Mouse (Mus musculus) lung, postnatal 0 days (tissue): Measurements from ENCODE around the gene Cacna1a. TPM values are rescaled to one million over a fixed set of nuclear protein-coding genes. Genes with fewer than 3 reads are reported as not detected.

Experiments
- ATAC-seq: fragments of 200-750 bp; cut with Nextera tagmentation; 2 replicates; pipeline ENCODE4 v1.8.0; 2017; ENCODE audit warnings: moderate library complexity
- DNase-seq: peaks from one replicate; pipeline ENCODE4 v3.0.0-alpha.2; 2016; ENCODE audit warnings: low spot score
- H3K27ac ChIP-seq: fragments of 300-500 bp; sonication (generic); 2 replicates; pipeline ENCODE4 v1.5.1; 2014; ENCODE audit warnings: antibody characterized with exemption, mild to moderate bottlenecking, low read length, mixed read lengths
- H3K27me3 ChIP-seq: fragments of 300-500 bp; sonication (generic); replicated peaks from 2 replicates; pipeline ENCODE4 v1.6.1; 2014; ENCODE audit warnings: low read length, mixed read lengths; ENCODE audit not compliant: insufficient read depth
- H3K36me3 ChIP-seq: fragments of 300-500 bp; sonication (generic); 2 replicates; pipeline ENCODE4 v1.6.1; 2014; ENCODE audit warnings: low read length, mixed read lengths; ENCODE audit not compliant: insufficient read depth
- H3K4me1 ChIP-seq: fragments of 300-500 bp; sonication (generic); 2 replicates; pipeline ENCODE4 v1.6.1; 2014; ENCODE audit warnings: antibody characterized with exemption, low read depth, low read length, mixed read lengths; ENCODE audit not compliant: insufficient read depth
- H3K4me2 ChIP-seq: fragments of 300-500 bp; sonication (generic); replicated peaks from 2 replicates; pipeline ENCODE4 v1.6.1; 2014; ENCODE audit warnings: low read depth, mild to moderate bottlenecking, low read length, moderate library complexity, mixed read lengths
- H3K4me3 ChIP-seq: fragments of 300-500 bp; sonication (generic); 2 replicates; pipeline ENCODE4 v1.5.1; 2014; ENCODE audit warnings: low read depth, low read length
- H3K9ac ChIP-seq: fragments of 300-500 bp; sonication (generic); replicated peaks from 2 replicates; pipeline ENCODE4 v1.6.1; 2014; ENCODE audit warnings: low read depth, mild to moderate bottlenecking
- H3K9me3 ChIP-seq: fragments of 300-500 bp; sonication (generic); 2 replicates; pipeline ENCODE4 v1.6.1; 2016; ENCODE audit warnings: low read length, mixed read lengths
- CTCF ChIP-seq: IDR thresholded peaks from 2 replicates; pipeline ENCODE4 v1.5.1; 2016; ENCODE audit warnings: antibody characterized with exemption, mild to moderate bottlenecking
- EP300 ChIP-seq: IDR thresholded peaks from 2 replicates; pipeline ENCODE4 v1.6.1; 2016; ENCODE audit warnings: antibody characterized with exemption, mild to moderate bottlenecking, control low read depth
- WGBS: fragments of 180-500 bp; shearing (Covaris S2); extraction: QIAGEN DNeasy Blood & Tissue Kit; methylation state at CpG from one replicate; pipeline ENCODE4 v1.1.7; 2014; 5-methylcytosine and 5-hydroxymethylcytosine counted together
- polyA plus RNA-seq: library from polyadenylated mRNA; unstranded; fragments of >200 nt; fragmentation: Nextera tagmentation; extraction: Ambion mirVana; gene quantifications from 2 replicates; pipeline ENCODE4 v1.2.1, GENCODE M21; 2015

Gene Cacna1a
- polyA plus RNA-seq, 1 experiment from 2014 or later = 3.3 TPM

DNA sequence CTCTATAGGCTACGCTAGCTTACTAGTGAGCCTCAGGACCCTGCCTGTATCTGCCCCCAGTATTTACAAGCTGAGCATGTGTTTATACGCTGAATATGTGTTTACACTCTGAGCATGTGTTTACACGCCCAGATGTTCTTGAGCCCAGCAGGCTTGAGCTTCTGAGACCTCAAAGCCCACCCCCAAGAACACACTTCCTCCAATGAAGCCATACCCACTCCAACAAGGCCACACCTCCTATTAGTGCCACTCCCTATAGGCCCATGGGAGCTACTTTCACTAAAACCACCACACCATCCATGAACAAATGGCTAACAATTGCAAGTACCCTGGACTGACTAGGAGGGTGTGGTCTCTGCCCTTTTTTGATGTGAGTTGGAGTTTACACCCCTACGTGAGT lies 17.3 kb upstream of the Cacna1a start:
- 57% methylated on average over 4 of the region's 4 CpGs for WGBS
- Histone ChIP-seq H3K9ac (no peak overlapping the region), H3K9me3 (peaks cover 4% of the 10 kb centered on the region; the same call in 1 of the 2 replicates), H3K36me3 (no peaks in the 10 kb centered on the region), H3K27ac (no peak overlapping the region), H3K4me1 (no peaks in the 10 kb centered on the region), H3K27me3 (no peaks in the 10 kb centered on the region), H3K4me3 (no peak overlapping the region), H3K4me2 (no peak overlapping the region)
- TF ChIP-seq EP300 (no peak), CTCF (no peak)
- ATAC-seq = no peak
- no peak for DNase-seq

DNA sequence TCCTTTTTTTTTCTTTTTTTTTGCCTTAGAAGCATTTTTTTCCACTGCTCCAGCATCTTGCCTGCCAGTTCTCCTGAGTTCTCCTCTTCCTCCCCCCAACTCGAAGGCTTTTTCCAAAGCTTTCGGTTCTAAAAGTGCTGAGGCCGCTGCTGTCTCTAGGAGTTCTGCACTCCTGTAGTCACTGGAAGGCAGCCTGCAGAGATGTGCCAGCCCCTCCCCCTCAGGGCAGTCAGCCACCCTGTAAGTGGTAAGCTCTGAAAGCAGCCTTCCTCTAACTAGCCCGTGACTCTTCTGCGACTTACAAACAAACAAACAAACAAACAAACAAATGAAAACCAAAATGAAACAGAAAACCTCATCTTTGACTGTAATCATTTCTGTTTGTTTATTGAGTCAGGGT lies 13.2 kb upstream of the Cacna1a start:
- no peak overlapping the region for H3K4me3 ChIP-seq
- 25% methylated on average over 5 of the region's 5 CpGs for WGBS
- TF ChIP-seq CTCF (no peak), EP300 (no peak)

DNA sequence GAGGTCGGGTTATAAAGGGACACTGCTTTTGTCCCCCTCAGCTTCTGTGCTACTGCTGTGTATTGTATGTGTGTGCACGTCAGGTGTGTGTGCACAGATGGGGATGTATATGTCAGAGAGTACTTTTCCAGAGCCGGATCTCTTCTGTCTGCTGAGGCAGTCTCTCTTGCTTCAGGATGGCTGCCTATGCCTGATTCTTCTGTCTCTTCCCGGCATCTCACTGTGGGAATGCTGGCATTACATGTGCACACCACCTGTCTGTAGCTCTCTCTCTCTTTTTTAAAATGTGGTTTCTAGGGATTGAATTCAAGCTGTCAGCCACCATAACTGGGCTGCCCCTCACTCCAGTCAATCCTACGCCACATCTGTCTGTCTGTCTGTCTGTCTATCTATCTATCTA lies 12.4 kb upstream of the Cacna1a start:
- Histone ChIP-seq H3K27ac (no peak overlapping the region), H3K27me3 (no peaks in the 10 kb centered on the region), H3K4me1 (no peaks in the 10 kb centered on the region), H3K9me3 (no peaks in the 10 kb centered on the region), H3K9ac (no peak overlapping the region), H3K4me2 (no peak overlapping the region), H3K4me3 (no peak overlapping the region), H3K36me3 (no peaks in the 10 kb centered on the region)
- no peak for ATAC-seq
- no peak for TF ChIP-seq CTCF
- TF ChIP-seq EP300 = no peak
- no peak for DNase-seq
- WGBS = 79% methylated on average over 5 of the region's 5 CpGs

More for the DNA sequence above, 13.2 kb upstream of the Cacna1a start:
- Histone ChIP-seq H3K4me1 (no peaks in the 10 kb centered on the region), H3K27me3 (no peaks in the 10 kb centered on the region), H3K4me2 (no peak overlapping the region), H3K9ac (no peak overlapping the region), H3K27ac (no peak overlapping the region), H3K9me3 (no peaks in the 10 kb centered on the region), H3K36me3 (no peaks in the 10 kb centered on the region)
- DNase-seq (no peak), ATAC-seq (no peak)

DNA sequence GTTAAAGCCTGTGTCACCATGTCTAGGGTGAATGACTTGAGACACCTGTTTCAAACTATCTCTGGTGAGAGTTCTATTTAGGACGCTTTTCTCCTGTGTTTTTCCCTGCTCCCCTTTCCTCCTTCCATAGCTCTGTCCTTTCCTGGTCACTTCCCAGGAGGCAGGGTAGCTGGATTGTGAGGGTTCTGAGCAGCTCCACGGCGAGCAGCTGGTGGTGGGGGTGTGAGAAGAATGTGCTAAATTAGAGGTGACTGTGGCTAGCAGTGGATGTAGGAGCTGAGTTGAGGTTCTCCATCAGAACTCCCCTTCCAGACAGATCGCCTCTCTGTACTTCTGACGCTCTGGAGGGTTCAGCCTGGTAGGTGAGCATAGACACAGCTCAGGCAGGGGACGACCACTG lies 11.7 kb upstream of the Cacna1a start:
- ATAC-seq (no peak), DNase-seq (no peak)
- Histone ChIP-seq H3K36me3 (no peaks in the 10 kb centered on the region), H3K9me3 (no peaks in the 10 kb centered on the region), H3K4me2 (no peak overlapping the region), H3K4me1 (no peaks in the 10 kb centered on the region), H3K27ac (no peak overlapping the region), H3K27me3 (no peaks in the 10 kb centered on the region), H3K4me3 (no peak overlapping the region), H3K9ac (no peak overlapping the region)
- 71% methylated on average over 6 of the region's 6 CpGs for WGBS
- no peak for TF ChIP-seq EP300

DNA sequence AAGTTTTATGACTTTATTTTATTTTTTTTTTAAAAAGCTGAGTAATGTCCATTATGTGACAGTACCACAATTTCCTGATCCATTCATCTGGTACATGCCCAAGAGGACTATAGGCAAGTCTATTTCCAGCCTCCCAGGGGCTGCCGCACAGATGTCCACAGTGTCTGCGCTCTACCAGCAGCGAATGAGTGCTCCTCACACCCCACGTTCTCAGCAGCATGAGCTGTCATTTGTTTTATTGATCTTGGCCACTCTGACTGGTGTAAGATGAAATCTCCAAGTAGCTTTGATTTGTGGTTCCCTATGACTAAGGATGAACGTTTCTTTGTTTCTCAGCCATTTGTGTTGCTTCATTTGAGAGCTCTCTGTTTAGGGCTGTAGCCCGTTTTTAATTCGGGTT lies 6.6 kb upstream of the Cacna1a start:
- 71% methylated on average over 7 of the region's 7 CpGs for WGBS
- Histone ChIP-seq H3K27ac (no peak overlapping the region), H3K9me3 (no peaks in the 10 kb centered on the region), H3K4me1 (no peaks in the 10 kb centered on the region), H3K27me3 (no peaks in the 10 kb centered on the region), H3K4me3 (no peak overlapping the region), H3K36me3 (no peaks in the 10 kb centered on the region), H3K9ac (no peak overlapping the region), H3K4me2 (no peak overlapping the region)
- ATAC-seq = no peak
- TF ChIP-seq EP300 = no peak
- TF ChIP-seq CTCF = no peak
- DNase-seq = no peak

DNA sequence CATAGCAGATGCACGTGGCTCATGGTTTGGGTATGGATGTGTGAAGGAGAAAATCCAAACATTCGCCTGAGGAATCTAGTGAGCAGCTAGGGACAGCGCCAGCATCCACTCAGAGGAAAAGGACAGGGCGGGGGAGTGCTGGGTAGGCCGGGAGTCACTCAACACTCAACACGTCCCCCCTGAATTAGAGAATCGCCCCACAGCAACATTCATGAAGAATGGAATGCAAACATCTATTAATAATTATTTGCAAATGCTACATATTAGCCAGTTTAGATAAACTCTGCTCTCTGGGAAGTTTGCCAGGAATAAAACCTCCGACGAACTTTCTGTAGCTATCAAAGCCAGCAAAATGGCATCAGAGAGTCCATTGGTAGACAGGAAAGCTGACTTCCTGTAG lies 533 bp downstream of the Cacna1a start:
- Histone ChIP-seq H3K27ac (no peak overlapping the region), H3K36me3 (no peaks in the 10 kb centered on the region), H3K4me1 (no peaks in the 10 kb centered on the region), H3K4me3 (no peak overlapping the region), H3K9ac (no peak overlapping the region), H3K27me3 (no peaks in the 10 kb centered on the region), H3K9me3 (no peaks in the 10 kb centered on the region), H3K4me2 (no peak overlapping the region)
- no peak for TF ChIP-seq CTCF
- no peak for TF ChIP-seq EP300
- DNase-seq = peak; percentile 43
- ATAC-seq = peak; percentile 64
- WGBS = 13% methylated on average over 9 of the region's 9 CpGs

DNA sequence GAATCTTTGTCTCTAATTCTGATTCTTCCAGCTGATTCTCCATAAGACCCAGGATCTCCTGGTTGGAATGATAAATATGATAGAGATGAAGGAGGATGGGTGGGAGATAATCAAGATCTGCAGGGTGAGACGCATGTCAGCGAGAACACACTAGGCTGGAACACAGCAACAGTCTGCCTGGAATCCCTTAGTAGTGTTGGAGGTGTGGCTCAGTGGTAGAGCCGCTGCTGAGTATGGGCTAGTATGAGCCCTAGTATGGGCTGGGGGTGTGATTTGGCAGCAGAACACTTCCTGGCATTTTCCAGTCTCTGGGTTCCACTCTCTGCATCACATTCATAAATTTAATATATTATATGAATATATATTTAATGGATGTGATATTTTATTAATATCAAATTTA lies 933 bp downstream of the Cacna1a start:
- TF ChIP-seq CTCF = no peak
- TF ChIP-seq EP300 = no peak
- H3K27ac ChIP-seq = no peak overlapping the region
- no peaks in the 10 kb centered on the region for H3K9me3 ChIP-seq
- H3K4me3 ChIP-seq = no peak overlapping the region
- 51% methylated on average over 3 of the region's 3 CpGs for WGBS
- no peak overlapping the region for H3K9ac ChIP-seq
- no peak overlapping the region for H3K4me2 ChIP-seq
- H3K36me3 ChIP-seq = no peaks in the 10 kb centered on the region
- DNase-seq (no peak), ATAC-seq (no peak)
- no peaks in the 10 kb centered on the region for H3K4me1 ChIP-seq
- H3K27me3 ChIP-seq = no peaks in the 10 kb centered on the region
